Mouse (Mus musculus) brain, adult 10 weeks (tissue): ENCODE data around the gene Phgdh. TPM values are rescaled to one million over a fixed set of nuclear protein-coding genes. Genes with fewer than 3 reads are reported as not detected.

Experiments
- polyA plus RNA-seq: library from polyadenylated mRNA; stranded (reverse); fragments of 350-450 nt; fragmentation: Illumina TruSeq; extraction: RNeasy Lipid Tissue Mini Kit (QIAGEN cat#74804); gene quantifications from one replicate; pipeline ENCODE4 v1.2.3, GENCODE M21; 2015; ENCODE audit warnings: low read depth, low replicate concordance

The Phgdh gene
- 109 TPM for polyA plus RNA-seq

DNA sequence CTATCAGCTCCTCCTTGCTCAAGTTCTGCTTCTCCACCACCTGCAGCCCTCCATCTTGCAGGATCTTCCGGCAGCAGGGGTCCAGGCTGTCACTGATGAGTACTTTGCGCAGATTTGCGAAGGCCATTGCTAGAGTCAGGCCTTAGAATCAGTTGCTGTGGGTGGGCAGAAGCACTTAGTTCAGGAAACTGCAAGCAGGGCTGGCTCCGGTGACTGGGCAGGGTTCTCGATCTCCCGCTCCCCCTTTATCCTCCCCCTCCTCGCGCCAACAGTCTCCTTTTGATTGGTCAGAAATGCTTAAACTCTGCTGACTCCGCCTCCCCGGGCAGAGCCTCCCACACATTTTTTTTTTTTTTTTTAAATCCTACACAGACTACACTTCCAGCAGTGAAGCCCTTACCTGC is at the start of gene Phgdh:
TSS of gene Phgdh (minus strand) at position 285 of the 404 bp plus-strand sequence.

DNA sequence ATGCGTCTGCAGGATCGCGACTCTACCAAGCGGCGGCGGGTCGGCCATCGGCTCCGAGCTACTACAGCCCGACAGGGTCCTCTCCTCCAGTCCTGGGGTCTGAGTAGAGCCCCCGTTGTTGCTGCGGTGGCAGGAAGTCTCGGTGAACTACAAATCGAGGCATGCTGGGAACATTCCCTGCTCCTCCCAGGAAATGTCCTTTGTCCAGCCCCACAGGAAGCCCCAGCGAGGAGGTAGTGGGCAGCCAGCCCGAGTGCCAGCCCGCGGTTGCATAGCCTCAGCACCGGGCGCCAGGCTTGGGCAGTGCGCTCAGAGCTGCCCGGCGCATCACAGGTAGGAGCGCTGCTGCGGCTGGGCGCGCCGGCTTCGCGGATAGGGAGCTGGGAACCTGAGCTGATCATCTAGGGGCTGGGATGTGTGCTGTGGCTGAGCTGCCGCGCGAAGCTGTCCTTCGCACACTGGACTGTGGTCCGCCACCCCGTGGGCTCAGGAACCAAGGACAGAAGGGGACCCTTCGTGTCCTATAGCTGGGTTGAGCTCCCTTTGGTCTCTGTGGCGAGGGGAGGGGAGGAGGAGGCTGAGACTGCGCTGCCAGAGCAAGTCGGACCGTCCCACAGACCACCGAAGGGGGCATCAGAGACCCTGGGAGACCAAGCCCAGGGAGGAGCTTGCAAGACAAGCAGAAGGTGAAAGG is 42.6 kb upstream of the Phgdh start, which contains the start of gene Zfp697:
TSS of gene Zfp697 (plus strand) at position 216 of the 694 bp plus-strand sequence.

DNA sequence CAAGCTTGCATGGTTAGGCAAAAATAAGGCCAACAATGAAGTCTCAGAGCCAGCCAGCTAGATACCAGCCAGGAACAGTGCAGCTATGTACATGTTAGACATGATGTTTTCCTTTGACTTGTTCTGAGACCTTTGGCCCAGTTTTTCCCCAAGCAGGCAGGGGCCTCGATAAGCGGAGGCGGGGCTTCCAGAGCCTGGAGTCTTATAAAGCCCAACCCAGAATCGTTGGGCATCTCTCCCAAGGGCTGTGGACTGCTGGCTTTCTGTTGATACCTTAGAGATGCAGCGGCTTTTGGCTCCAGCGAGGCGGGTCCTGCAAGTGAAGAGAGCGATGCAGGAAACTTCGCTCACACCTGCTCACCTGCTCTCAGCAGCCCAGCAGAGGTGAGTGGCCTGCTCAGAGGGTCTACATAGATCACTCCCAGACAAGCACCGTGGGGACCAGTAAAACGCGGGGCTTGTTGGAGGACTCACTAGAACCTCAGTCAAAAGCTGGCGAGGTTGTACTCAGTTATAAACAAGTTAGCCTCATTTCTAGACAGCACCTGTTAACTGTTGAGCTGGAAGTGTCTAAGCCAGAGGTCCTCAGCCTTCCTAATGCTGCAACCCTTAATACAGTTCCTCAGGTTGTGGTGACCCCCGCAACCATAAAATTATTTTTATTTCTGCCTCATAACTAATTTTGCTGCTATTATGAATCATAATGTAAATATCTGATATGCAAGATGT is 59.4 kb downstream of the Phgdh start, which contains the start of gene Hmgcs2:
TSS of gene Hmgcs2 (plus strand) at position 232 of the 729 bp plus-strand sequence.

Other genes with a start within 250 kb of the Phgdh start
- not detected for gene Adam30, start 179.4 kb downstream of the Phgdh start, polyA plus RNA-seq
- gene Reg4, start 117.8 kb downstream of the Phgdh start, polyA plus RNA-seq = not detected
- gene Hmgcs2, start 59.6 kb downstream of the Phgdh start, polyA plus RNA-seq = 8.3 TPM
- gene Zfp697, start 42.5 kb upstream of the Phgdh start, polyA plus RNA-seq = 15.8 TPM
- not detected for gene Gm4450, start 117.1 kb upstream of the Phgdh start, polyA plus RNA-seq
- not detected for gene Hsd3b4, start 170.5 kb upstream of the Phgdh start, polyA plus RNA-seq
- not detected for gene Gm10681, start 248.8 kb upstream of the Phgdh start, polyA plus RNA-seq